22 mouse cellular contexts compared by ENCODE assay signal in the genomic region with DNA sequence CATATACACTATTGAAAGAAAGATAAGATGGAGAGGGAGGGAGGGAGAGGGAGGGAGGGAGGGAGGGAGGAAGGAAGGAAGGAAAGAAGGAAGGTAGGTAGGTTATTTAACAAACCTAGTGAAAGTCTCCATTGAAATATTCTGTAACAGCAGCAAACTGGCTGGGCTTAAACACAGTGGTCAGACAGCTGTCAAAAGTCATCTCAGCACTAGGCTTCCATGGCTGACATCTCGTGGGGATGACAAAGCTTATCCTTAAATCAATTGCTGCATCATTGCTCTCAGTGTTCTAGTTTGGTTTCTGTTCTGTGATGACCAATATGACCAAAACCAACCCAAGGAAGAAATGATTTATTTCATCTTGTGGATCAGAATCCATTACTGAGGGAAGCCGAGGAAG.
DNase-seq lines count a peak whose midpoint lies in the region; ATAC-seq and TF ChIP-seq lines count a peak whose summit lies in the region.
"Had no signal": no experiment of that assay in that cellular context is flagged by ENCODE, and none has a peak within 500 bp of the region (broad histone marks: within the 10 kb centered on the region; RNA-seq: fewer than 3 reads in every experiment).

No protein-coding gene starts in this region.

- H3K4me3 ChIP-seq in heart, embryonic 11.5 days (ENCODE audit: low read depth, low read length): no peak overlapping the region
- H3K4me3 ChIP-seq in C2C12 (ENCODE audit: insufficient read depth, poor library complexity, severe bottlenecking) (no peak overlapping the region), myocyte (no peak overlapping the region)
- H3K4me3 ChIP-seq in midbrain, embryonic 13.5 days (replicated peaks): no peak overlapping the region

- no peaks in the 10 kb centered on the region for H3K79me3 ChIP-seq in C2C12 (ENCODE audit: low read depth)

- TF ChIP-seq POLR2A in myocyte (IDR thresholded peaks at IDR 0.05; ENCODE audit: insufficient read length, low read depth): no peak

- TF ChIP-seq CTCF in C2C12 (IDR thresholded peaks at IDR 0.05; ENCODE audit: control insufficient read depth, insufficient read depth, insufficient read length): no peak

- H3K4me2 ChIP-seq in heart, embryonic 11.5 days: no peak overlapping the region
- no peak overlapping the region for H3K4me2 ChIP-seq in myocyte (ENCODE audit: low read depth)
- H3K4me2 ChIP-seq in midbrain, embryonic 13.5 days (replicated peaks): no peak overlapping the region

- H3K36me3 ChIP-seq in heart, embryonic 11.5 days (ENCODE audit: control insufficient read depth, insufficient read depth, low read length): no peaks in the 10 kb centered on the region
- H3K36me3 ChIP-seq in C2C12 (ENCODE audit: control insufficient read depth, insufficient read depth) (no peaks in the 10 kb centered on the region), myocyte (ENCODE audit: control insufficient read depth, insufficient read depth) (no peaks in the 10 kb centered on the region)
- no peaks in the 10 kb centered on the region for H3K36me3 ChIP-seq in midbrain, embryonic 13.5 days
- H3K36me3 ChIP-seq: G1E had no signal

- H3ac ChIP-seq in C2C12 (ENCODE audit: control insufficient read depth, insufficient read length, low read depth) (no peak overlapping the region), myocyte (ENCODE audit: control insufficient read depth, insufficient read length) (no peak overlapping the region)

- 79% methylated on average over 2 of the region's 2 CpGs for WGBS in heart, embryonic 11.5 days (ENCODE audit: insufficient replicate concordance)
- 88% methylated on average over 2 of the region's 2 CpGs for WGBS in midbrain, embryonic 13.5 days

- no peak overlapping the region for H3K27ac ChIP-seq in heart, embryonic 11.5 days (ENCODE audit: low read depth, low read length)
- H3K27ac ChIP-seq in midbrain, embryonic 13.5 days: no peak overlapping the region

- ATAC-seq in heart, embryonic 11.5 days (replicated peaks; ENCODE audit: insufficient number of reproducible peaks, low FRiP score, low TSS enrichment): no peak
- ATAC-seq in midbrain, embryonic 13.5 days: no peak
- ATAC-seq: activated CD4-positive, CD25-positive, alpha-beta regulatory T cell, adult 4 months; CD4-positive, CD25-positive, alpha-beta regulatory T cell, adult 4 months; Patski had no signal

- H3K27me3 ChIP-seq in heart, embryonic 11.5 days (ENCODE audit: control insufficient read depth, insufficient read depth, low read length): no peaks in the 10 kb centered on the region
- H3K27me3 ChIP-seq in C2C12 (ENCODE audit: control insufficient read depth, insufficient read depth, insufficient read length) (no peaks in the 10 kb centered on the region), myocyte (ENCODE audit: control insufficient read depth, insufficient read depth, insufficient read length) (no peaks in the 10 kb centered on the region)
- no peaks in the 10 kb centered on the region for H3K27me3 ChIP-seq in midbrain, embryonic 13.5 days
- H3K27me3 ChIP-seq: CH12.LX, Patski had no signal

- H3K79me2 ChIP-seq in C2C12 (ENCODE audit: control insufficient read depth, insufficient read depth) (no peaks in the 10 kb centered on the region), myocyte (ENCODE audit: control insufficient read depth, insufficient read depth) (no peaks in the 10 kb centered on the region)

- H3K9ac ChIP-seq in heart, embryonic 11.5 days (ENCODE audit: low read depth, low read length): no peak overlapping the region
- H3K9ac ChIP-seq in midbrain, embryonic 13.5 days (replicated peaks): no peak overlapping the region

- no peaks in the 10 kb centered on the region for H3K9me3 ChIP-seq in heart, embryonic 11.5 days (replicated peaks; ENCODE audit: control insufficient read depth, low read length)
- H3K9me3 ChIP-seq in midbrain, embryonic 13.5 days: no peaks in the 10 kb centered on the region
- H3K9me3 ChIP-seq: G1E had no signal

- peak; percentile 3 for DNase-seq in heart, adult 11 months
- no peak for DNase-seq in layer of hippocampus, postnatal 25 days (ENCODE audit: extremely low spot score in 1 of 2, low spot score in 1 of 2)
- DNase-seq: adrenal gland, adult 2 months; adrenal gland, adult 8-10 months; adrenal gland, postnatal 10 days; adrenal gland, postnatal 14 days; adrenal gland, postnatal 25 days; adrenal gland, postnatal 36 days; B cell, adult 2 months; cerebellum, adult 11 months; cerebellum, adult 11-12 months; cerebellum, adult 18-20 months; cerebellum, adult 2 months had no signal

- H3K4me1 ChIP-seq in heart, embryonic 11.5 days (ENCODE audit: control insufficient read depth, insufficient read depth, low read length): peaks cover 8% of the 10 kb centered on the region; the same call in 1 of the 2 replicates
- no peaks in the 10 kb centered on the region for H3K4me1 ChIP-seq in midbrain, embryonic 13.5 days (replicated peaks)

TF ChIP-seq in C2C12, 6 proteins besides CTCF, POLR2A, EP300 and RAD21:
- TF ChIP-seq MYOD1 (IDR thresholded peaks at IDR 0.05; ENCODE audit: control insufficient read depth, insufficient read length, low read depth) (peak; percentile 69), MAX (IDR thresholded peaks at IDR 0.05) (no peak)

TF ChIP-seq in myocyte, 11 proteins besides CTCF, POLR2A, EP300 and RAD21:
- TF ChIP-seq USF1 (IDR thresholded peaks at IDR 0.05; ENCODE audit: low read depth): no peak
- TF ChIP-seq MYOD1 (IDR thresholded peaks at IDR 0.05; ENCODE audit: control insufficient read depth in 1 of 3, insufficient read length in 2 of 3, low read depth in 2 of 3): peak in 2 of 3 experiments; percentile 56 to 60
